Mouse (Mus musculus) stomach, postnatal 0 days (tissue): ENCODE measurements at regions not wholly inside any gene's neighbourhood (a gene's known extent, or its start where the extent isn't known, plus 50 kb on each side); places are given as distances from the start of the nearest gene placed in this dataset.

Experiments
- CTCF ChIP-seq: IDR thresholded peaks from 2 replicates; pipeline ENCODE4 v1.5.1; 2016; ENCODE audit warnings: antibody characterized with exemption, low read depth, mild to moderate bottlenecking, moderate library complexity
- EP300 ChIP-seq: optimal IDR thresholded peaks from 2 replicates; pipeline ENCODE3; 2016; ENCODE audit warnings: antibody characterized with exemption

DNA sequence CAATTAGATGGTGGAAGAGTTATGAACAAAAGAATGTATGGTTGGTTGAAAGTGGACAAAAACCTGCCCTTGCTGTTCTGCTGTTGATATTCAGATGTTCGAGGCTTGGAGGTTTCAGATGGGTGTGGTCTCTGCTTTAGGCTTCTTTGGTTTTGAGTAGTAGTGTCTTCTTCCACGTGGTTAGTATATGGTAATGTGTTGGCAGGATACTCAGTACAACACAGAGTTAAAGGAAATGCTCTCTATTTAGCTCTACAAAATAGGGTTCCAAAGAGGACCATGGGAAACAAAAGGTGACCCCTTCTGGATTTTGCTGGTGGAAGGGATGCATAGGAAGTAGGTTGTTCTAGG, 333.9 kb upstream of the Tmpo start:
- TF ChIP-seq CTCF, result no peak
- TF ChIP-seq EP300, result no peak
